Comparison of ENCODE assay signal across 8 mouse cellular contexts in the genomic region with DNA sequence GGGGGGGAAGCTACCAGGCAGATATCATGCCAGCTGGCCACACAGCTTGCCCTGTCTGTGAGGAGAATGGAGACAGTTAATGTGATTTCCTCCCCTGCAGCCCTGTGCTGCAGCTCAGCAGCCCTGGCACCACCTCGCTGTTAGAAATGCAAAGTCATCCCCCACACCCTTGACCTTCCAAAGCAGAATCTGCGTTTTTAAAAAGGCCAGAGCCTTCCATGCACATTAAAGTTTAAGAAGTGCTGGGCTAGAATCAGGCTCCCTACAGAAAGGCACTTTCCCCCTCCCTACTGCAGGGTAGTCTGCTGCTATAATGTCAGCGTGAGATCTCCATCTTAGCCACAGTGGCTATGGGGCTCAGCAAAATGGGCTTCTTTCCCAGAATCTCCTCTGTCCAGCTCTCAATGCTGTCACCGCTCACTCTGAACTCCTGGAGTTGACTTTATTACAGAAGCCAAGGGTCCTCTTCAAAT. TPM values are rescaled to one million over a fixed set of nuclear protein-coding genes. Genes with fewer than 3 reads are reported as not detected.
DNase-seq lines count a peak whose midpoint lies in the region; ATAC-seq lines count a peak whose summit lies in the region.

No protein-coding gene starts in this region.

- peak; percentile 36 for DNase-seq in hindbrain, embryonic 14.5 days (ENCODE audit: low spot score)
- DNase-seq in MN1 (ENCODE audit: low spot score) (peak; percentile 70), liver (peak; percentile 74)
- peak; percentile 10 for DNase-seq in brain, embryonic 18.5 days (ENCODE audit: low read depth, low spot score)
- no peak for DNase-seq in layer of hippocampus, adult 9-10 months (ENCODE audit: low spot score)
- no peak for DNase-seq in ovary, postnatal 14 days (ENCODE audit: low spot score)

- H3K36me3 ChIP-seq in hindbrain, embryonic 14.5 days (replicated peaks; ENCODE audit: control insufficient read depth, insufficient read depth), result no peaks in the 10 kb centered on the region
- H3K36me3 ChIP-seq in hindbrain, embryonic 13.5 days, result no peaks in the 10 kb centered on the region
- no peaks in the 10 kb centered on the region for H3K36me3 ChIP-seq in forebrain, embryonic 15.5 days

- ATAC-seq in hindbrain, embryonic 14.5 days (ENCODE audit: low FRiP score), result peak; percentile 73; the same call in 1 of the 2 replicates
- no peak for ATAC-seq in hindbrain, embryonic 13.5 days (ENCODE audit: low FRiP score)
- ATAC-seq in forebrain, embryonic 15.5 days (replicated peaks), result no peak

- H3K4me1 ChIP-seq in hindbrain, embryonic 14.5 days (replicated peaks; ENCODE audit: control insufficient read depth, insufficient read depth, low read length), result 0 out of 2 replicates have a peak, but pooled peaks cover 4% of the 10 kb centered on the region
- H3K4me1 ChIP-seq in hindbrain, embryonic 13.5 days (replicated peaks), result no peaks in the 10 kb centered on the region
- H3K4me1 ChIP-seq in forebrain, embryonic 15.5 days, result no peaks in the 10 kb centered on the region

- H3K4me3 ChIP-seq in hindbrain, embryonic 14.5 days (replicated peaks; ENCODE audit: low read length), result no peak overlapping the region
- H3K4me3 ChIP-seq in hindbrain, embryonic 13.5 days, result no peak overlapping the region
- H3K4me3 ChIP-seq in forebrain, embryonic 15.5 days, result no peak overlapping the region

- no peak overlapping the region for H3K27ac ChIP-seq in hindbrain, embryonic 14.5 days
- H3K27ac ChIP-seq in hindbrain, embryonic 13.5 days, result no peak overlapping the region
- H3K27ac ChIP-seq in forebrain, embryonic 15.5 days (replicated peaks), result no peak overlapping the region

- H3K9ac ChIP-seq in hindbrain, embryonic 14.5 days, result no peak overlapping the region
- H3K9ac ChIP-seq in hindbrain, embryonic 13.5 days, result no peak overlapping the region
- H3K9ac ChIP-seq in forebrain, embryonic 15.5 days (replicated peaks), result no peak overlapping the region

- H3K27me3 ChIP-seq in hindbrain, embryonic 14.5 days (ENCODE audit: control insufficient read depth, insufficient read depth, low read length), result no peaks in the 10 kb centered on the region
- H3K27me3 ChIP-seq in hindbrain, embryonic 13.5 days, result no peaks in the 10 kb centered on the region
- H3K27me3 ChIP-seq in forebrain, embryonic 15.5 days, result no peaks in the 10 kb centered on the region

- WGBS in hindbrain, embryonic 14.5 days, result 29% methylated on average over 4 of the region's 4 CpGs
- WGBS in hindbrain, embryonic 13.5 days, result 23% methylated on average over 4 of the region's 4 CpGs
- WGBS in forebrain, embryonic 15.5 days, result 35% methylated on average over 4 of the region's 4 CpGs

- no peak overlapping the region for H3K4me2 ChIP-seq in hindbrain, embryonic 14.5 days (replicated peaks)
- H3K4me2 ChIP-seq in hindbrain, embryonic 13.5 days, result no peak overlapping the region
- no peak overlapping the region for H3K4me2 ChIP-seq in forebrain, embryonic 15.5 days (replicated peaks)

- H3K9me3 ChIP-seq in hindbrain, embryonic 14.5 days (ENCODE audit: control insufficient read depth, low read length), result no peaks in the 10 kb centered on the region
- no peaks in the 10 kb centered on the region for H3K9me3 ChIP-seq in hindbrain, embryonic 13.5 days
- H3K9me3 ChIP-seq in forebrain, embryonic 15.5 days, result no peaks in the 10 kb centered on the region

RNA-seq across cellular contexts. Expression of gene Tfrc, which starts 10.8 kb away (rescaled TPM):
- polyA plus RNA-seq in hindbrain, embryonic 14.5 days (2014; fragmentation: Nextera tagmentation; extraction: Ambion mirVana), result 54.0 and 65.1 TPM in 2 replicates
- 32.6 and 44.3 TPM in 2 replicates for polyA plus RNA-seq in hindbrain, embryonic 13.5 days (2015; fragmentation: Nextera tagmentation; extraction: Ambion mirVana)
- polyA plus RNA-seq in forebrain, embryonic 15.5 days (2015; fragmentation: Nextera tagmentation; extraction: Ambion mirVana), result 28.3 and 33.1 TPM in 2 replicates

RNA-seq across cellular contexts. Expression of gene Tnk2, which starts 45.7 kb away (rescaled TPM):
- polyA plus RNA-seq in hindbrain, embryonic 14.5 days (2014; fragmentation: Nextera tagmentation; extraction: Ambion mirVana), result 17.4 and 20.0 TPM in 2 replicates
- 18.0 and 19.1 TPM in 2 replicates for polyA plus RNA-seq in hindbrain, embryonic 13.5 days (2015; fragmentation: Nextera tagmentation; extraction: Ambion mirVana)
- 16.0 and 20.4 TPM in 2 replicates for polyA plus RNA-seq in forebrain, embryonic 15.5 days (2015; fragmentation: Nextera tagmentation; extraction: Ambion mirVana)

Comparison
In these comparisons a context has a peak if more than half of its experiments do, and no peak if none do; other contexts are left out.
1. DNase-seq: peak in hindbrain, embryonic 14.5 days (single experiment), MN1 (single experiment), brain, embryonic 18.5 days (single experiment) and liver (single experiment); none in layer of hippocampus, adult 9-10 months (single experiment) and ovary, postnatal 14 days (single experiment).